Mouse (Mus musculus) MEL (cell line): ENCODE measurements around the gene Pmm1. TPM values are rescaled to one million over a fixed set of nuclear protein-coding genes. Genes with fewer than 3 reads are reported as not detected.

Experiments used
- DNase-seq: peaks from one replicate; pipeline ENCODE4 v3.0.0; 2011; ENCODE audit warnings: low read depth, low spot score
- H3K27ac ChIP-seq: 2 replicates; pipeline ENCODE4 v1.5.1; 2012; ENCODE audit warnings: low read depth, mild to moderate bottlenecking, control low read depth, low read length, moderate library complexity; ENCODE audit not compliant: control insufficient read depth
- H3K27me3 ChIP-seq, 2 experiments: fragments of 150-350 bp in 1 of 2; sonication (generic) in 1 of 2; 2 replicates each; pipeline ENCODE4 v1.6.1; 2012; ENCODE audit warnings: low read length in 2 of 2, mild to moderate bottlenecking in 2 of 2, improper control_type of control experiment in 1 of 2, moderate library complexity in 1 of 2; ENCODE audit not compliant: insufficient read depth in 2 of 2, control insufficient read depth in 1 of 2
- H3K36me3 ChIP-seq, 2 experiments: 2 replicates each; pipeline ENCODE4 v1.6.1; 2012 to 2014; ENCODE audit warnings: low read length in 2 of 2, improper control_type of control experiment in 1 of 2, inconsistent platforms in 1 of 2, mild to moderate bottlenecking in 1 of 2; ENCODE audit not compliant: insufficient read depth in 2 of 2, control insufficient read depth in 1 of 2
- H3K4me1 ChIP-seq, 2 experiments: fragments of 150-350 bp in 1 of 2; sonication (generic) in 1 of 2; 2 replicates each; pipeline ENCODE4 v1.6.1; 2012; ENCODE audit warnings: low read length in 2 of 2, improper control_type of control experiment in 1 of 2, mild to moderate bottlenecking in 1 of 2; ENCODE audit not compliant: insufficient read depth in 2 of 2, control insufficient read depth in 1 of 2
- H3K4me3 ChIP-seq, 2 experiments: fragments of 150-350 bp in 1 of 2; sonication (generic) in 1 of 2; 2 replicates each; pipeline ENCODE4 v1.5.1; 2012; ENCODE audit warnings: low read depth in 2 of 2, low read length in 2 of 2, mild to moderate bottlenecking in 2 of 2, moderate library complexity in 2 of 2, control low read depth in 1 of 2, improper control_type of control experiment in 1 of 2; ENCODE audit not compliant: control insufficient read depth in 1 of 2, insufficient read depth in 1 of 2
- H3K79me2 ChIP-seq: 2 replicates; pipeline ENCODE4 v1.6.1; 2012; ENCODE audit warnings: mild to moderate bottlenecking, low read length, moderate library complexity; ENCODE audit not compliant: control insufficient read depth, poor library complexity, insufficient read depth
- H3K9ac ChIP-seq: 2 replicates; pipeline ENCODE4 v1.6.1; 2012; ENCODE audit warnings: low read depth, mild to moderate bottlenecking, control low read depth, low read length, moderate library complexity; ENCODE audit not compliant: control insufficient read depth, poor library complexity, severe bottlenecking
- H3K9me3 ChIP-seq: fragments of 150-350 bp; sonication (generic); replicated peaks from 2 replicates; pipeline ENCODE4 v1.6.1; 2012; ENCODE audit warnings: mild to moderate bottlenecking, low read length, improper control_type of control experiment, moderate library complexity; ENCODE audit not compliant: insufficient read depth
- CTCF ChIP-seq, 3 experiments: IDR thresholded peaks in 2 of 3; conservative IDR thresholded peaks in 1 of 3; 2 replicates each; pipeline ENCODE4 v1.5.1; 2011 to 2012; ENCODE audit warnings: low read length in 3 of 3, low read depth in 2 of 3, mild to moderate bottlenecking in 2 of 3, improper control_type of control experiment in 1 of 3, inconsistent platforms in 1 of 3, mixed read lengths in 1 of 3, moderate library complexity in 1 of 3; ENCODE audit not compliant: control insufficient read depth in 1 of 3, insufficient read depth in 1 of 3, poor library complexity in 1 of 3, severe bottlenecking in 1 of 3
- E2F4 ChIP-seq: IDR thresholded peaks from 2 replicates; pipeline ENCODE4 v1.6.1; 2011; ENCODE audit warnings: low read depth, low read length, improper control_type of control experiment, borderline replicate concordance
- ELF1 ChIP-seq: IDR thresholded peaks from 2 replicates; pipeline ENCODE4 v1.6.1; 2014; ENCODE audit warnings: low read depth, mild to moderate bottlenecking, inconsistent platforms, low read length, improper control_type of control experiment, moderate library complexity
- HCFC1 ChIP-seq: IDR thresholded peaks from 2 replicates; pipeline ENCODE4 v1.6.1; 2012; ENCODE audit warnings: low read depth, mild to moderate bottlenecking, inconsistent platforms, low read length, improper control_type of control experiment, moderate library complexity
- MAFK ChIP-seq: IDR thresholded peaks from 2 replicates; pipeline ENCODE4 v1.6.1; 2011; ENCODE audit warnings: low read depth, mild to moderate bottlenecking, low read length, improper control_type of control experiment, borderline replicate concordance
- MAX ChIP-seq: IDR thresholded peaks from 2 replicates; pipeline ENCODE4 v1.6.1; 2011; ENCODE audit warnings: low read length, improper control_type of control experiment
- MAZ ChIP-seq: IDR thresholded peaks from 2 replicates; pipeline ENCODE4 v1.6.1; 2012; ENCODE audit warnings: low read depth, mild to moderate bottlenecking, inconsistent platforms, low read length, improper control_type of control experiment
- MEF2A ChIP-seq: IDR thresholded peaks from 2 replicates; pipeline ENCODE4 v1.6.1; 2014; ENCODE audit warnings: low read depth, mild to moderate bottlenecking, inconsistent platforms, low read length, improper control_type of control experiment; ENCODE audit not compliant: poor library complexity, insufficient replicate concordance, severe bottlenecking; ENCODE audit errors: extremely low read depth
- MXI1 ChIP-seq: IDR thresholded peaks from 2 replicates; pipeline ENCODE4 v1.6.1; 2011; ENCODE audit warnings: mild to moderate bottlenecking, low read depth, low read length, improper control_type of control experiment
- MYB ChIP-seq: IDR thresholded peaks from 2 replicates; pipeline ENCODE4 v1.6.1; 2011; ENCODE audit warnings: mild to moderate bottlenecking, low read depth, low read length, improper control_type of control experiment
- NELFE ChIP-seq: IDR thresholded peaks from 2 replicates; pipeline ENCODE4 v1.6.1; 2011; ENCODE audit warnings: low read depth, low read length, improper control_type of control experiment
- NRF1 ChIP-seq: IDR thresholded peaks from 2 replicates; pipeline ENCODE4 v1.6.1; 2014; ENCODE audit warnings: low read depth, mild to moderate bottlenecking, inconsistent platforms, low read length, improper control_type of control experiment, moderate library complexity; ENCODE audit not compliant: poor library complexity, insufficient read depth, severe bottlenecking
- POLR2AphosphoS2 ChIP-seq: IDR thresholded peaks from 2 replicates; pipeline ENCODE4 v1.6.1; 2011; ENCODE audit warnings: low read length, improper control_type of control experiment
- POLR2AphosphoS5 ChIP-seq: IDR thresholded peaks from 2 replicates; pipeline ENCODE4 v1.6.1; 2012; ENCODE audit warnings: low read depth, borderline replicate concordance, mild to moderate bottlenecking, inconsistent platforms, low read length, moderate library complexity, mixed read lengths
- RAD21 ChIP-seq: IDR thresholded peaks from 2 replicates; pipeline ENCODE4 v1.6.1; 2011; ENCODE audit warnings: mild to moderate bottlenecking, low read depth, low read length, improper control_type of control experiment
- SIN3A ChIP-seq: IDR thresholded peaks from 2 replicates; pipeline ENCODE4 v1.6.1; 2012; ENCODE audit warnings: low read length, improper control_type of control experiment, inconsistent platforms
- SMC3 ChIP-seq: IDR thresholded peaks from 2 replicates; pipeline ENCODE4 v1.6.1; 2011; ENCODE audit warnings: low read depth, low read length, improper control_type of control experiment
- TAL1 ChIP-seq: IDR thresholded peaks from 2 replicates; pipeline ENCODE4 v1.6.1; 2012; ENCODE audit warnings: mild to moderate bottlenecking, inconsistent platforms, low read length, moderate library complexity, mixed read lengths
- TBP ChIP-seq: IDR thresholded peaks from 2 replicates; pipeline ENCODE4 v1.8.0; 2011; ENCODE audit warnings: low read depth, low read length, improper control_type of control experiment
- TCF12 ChIP-seq: IDR thresholded peaks from 2 replicates; pipeline ENCODE4 v1.6.1; 2014; ENCODE audit warnings: low read depth, mild to moderate bottlenecking, inconsistent platforms, low read length, improper control_type of control experiment, moderate library complexity
- UBTF ChIP-seq: IDR thresholded peaks from 2 replicates; pipeline ENCODE4 v1.6.1; 2012; ENCODE audit warnings: low read depth, mild to moderate bottlenecking, inconsistent platforms, low read length, improper control_type of control experiment, moderate library complexity, borderline replicate concordance; ENCODE audit not compliant: insufficient read depth
- ZC3H11A ChIP-seq: IDR thresholded peaks from 2 replicates; pipeline ENCODE4 v1.6.1; 2012; ENCODE audit warnings: low read depth, mild to moderate bottlenecking, inconsistent platforms, low read length, improper control_type of control experiment
- ZKSCAN1 ChIP-seq: IDR thresholded peaks from 2 replicates; pipeline ENCODE4 v1.6.1; 2012; ENCODE audit warnings: low read depth, mild to moderate bottlenecking, inconsistent platforms, low read length, improper control_type of control experiment, moderate library complexity
- polyA plus RNA-seq, 2 experiments: library from polyadenylated mRNA; stranded (reverse) in 1 of 2; unstranded in 1 of 2; fragments of >175 nt in 1 of 2; fragments of >200 nt in 1 of 2; gene quantifications; 2 replicates each; pipeline versions ENCODE4 v1.2.1 to v1.2.4; 2012; ENCODE audit warnings: low replicate concordance in 2 of 2, low read depth in 1 of 2; ENCODE audit not compliant: insufficient read length in 2 of 2, insufficient read depth in 1 of 2, missing spikeins in 1 of 2
- total RNA-seq: library from RNA; depleted of rRNA; stranded (reverse); fragments of 300-350 nt; gene quantifications from 2 replicates; pipeline ENCODE4 v1.2.3, GENCODE M21; 2012

The Pmm1 gene
- total and polyA plus RNA-seq, 3 experiments: 72.7 to 111 TPM; not detected in 1

DNA sequence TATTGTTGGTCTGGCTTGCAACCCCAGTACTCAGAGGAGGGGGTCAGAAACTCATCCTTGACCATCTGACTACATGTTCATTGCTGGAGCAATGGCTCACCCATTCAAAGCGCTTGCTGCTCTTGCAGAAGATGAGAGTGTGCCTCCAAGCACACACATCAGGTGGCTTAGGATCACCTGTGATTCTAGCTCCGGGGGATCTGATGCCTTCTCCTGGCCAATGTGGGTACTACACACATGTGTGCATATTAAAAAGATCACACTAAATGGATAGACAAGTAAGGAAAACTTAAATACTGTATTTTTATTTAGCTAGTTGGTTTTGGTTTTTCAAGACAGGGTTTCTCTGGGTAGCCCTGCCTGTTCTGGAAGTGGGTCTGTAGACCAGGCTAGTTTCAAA is 19.7 kb downstream of the Pmm1 start:
- TF ChIP-seq TBP (no peak), CTCF (IDR thresholded peaks at IDR 0.05 in 2 of 3, conservative IDR thresholded peaks at IDR 0.05 in 1 of 3; ENCODE audit: control insufficient read depth in 1 of 3, insufficient read depth in 1 of 3, low read depth in 2 of 3, low read length in 3 of 3, poor library complexity in 1 of 3, severe bottlenecking in 1 of 3) (peak; percentile 12 to 40 (median 35); a peak in 4 of 6 replicates), MXI1 (no peak), UBTF (no peak), TCF12 (no peak), SMC3 (peak; percentile 32; the same call in 1 of the 2 replicates), NRF1 (no peak), RAD21 (no peak), SIN3A (no peak)
- TF ChIP-seq, all 39 proteins: peak for 2
- H3K9ac ChIP-seq: no peak overlapping the region
- peaks cover 0 to 3% of the 10 kb centered on the region in 2 experiments; a peak in 1 of 4 replicates for H3K4me1 ChIP-seq
- H3K79me2 ChIP-seq: no peaks in the 10 kb centered on the region
- DNase-seq: no peak
- no peaks in the 10 kb centered on the region for H3K36me3 ChIP-seq
- no peak overlapping the region for H3K27ac ChIP-seq
- H3K9me3 ChIP-seq: no peaks in the 10 kb centered on the region
- H3K27me3 ChIP-seq: peaks cover 0 to 1% of the 10 kb centered on the region in 2 experiments; a peak in 1 of 4 replicates
- H3K4me3 ChIP-seq: no peak overlapping the region

DNA sequence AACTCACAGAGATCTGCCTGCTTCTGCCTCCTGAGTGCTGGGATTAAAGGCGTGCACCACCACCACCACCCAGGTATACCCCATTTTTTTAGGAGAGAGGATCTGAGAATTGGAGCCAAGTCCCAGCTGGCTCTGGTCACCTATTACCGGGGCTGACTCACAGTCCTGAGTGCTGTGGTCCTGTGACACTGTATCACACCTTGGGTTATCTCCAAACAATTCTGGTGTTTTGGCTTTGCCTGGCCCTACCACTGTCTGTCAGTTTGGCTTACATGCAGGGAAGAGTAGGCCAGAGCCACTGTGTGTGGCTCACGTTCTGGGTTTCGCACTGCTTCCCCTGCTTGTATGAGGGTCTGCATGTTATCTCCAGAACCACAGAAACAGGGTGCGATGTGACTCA is 20.5 kb downstream of the Pmm1 start:
- Histone ChIP-seq H3K9me3 (no peaks in the 10 kb centered on the region), H3K4me1 (peaks cover 0 to 3% of the 10 kb centered on the region in 2 experiments; a peak in 1 of 4 replicates), H3K79me2 (no peaks in the 10 kb centered on the region), H3K27ac (no peak overlapping the region), H3K36me3 (no peaks in the 10 kb centered on the region), H3K9ac (no peak overlapping the region), H3K27me3 (no peaks in the 10 kb centered on the region), H3K4me3 (no peak overlapping the region)
- TF ChIP-seq ZKSCAN1: no peak
- TF ChIP-seq MYB: no peak
- no peak for TF ChIP-seq MAX
- no peak for TF ChIP-seq POLR2AphosphoS5
- TF ChIP-seq MAFK: no peak
- TF ChIP-seq TBP: no peak
- no peak for TF ChIP-seq NELFE
- no peak for DNase-seq

- Histone ChIP-seq H3K27me3 (no peaks in the 10 kb centered on the region), H3K36me3 (no peaks in the 10 kb centered on the region), H3K79me2 (no peaks in the 10 kb centered on the region), H3K9me3 (no peaks in the 10 kb centered on the region), H3K4me1 (peaks cover 0 to 3% of the 10 kb centered on the region in 2 experiments; a peak in 1 of 4 replicates), H3K27ac (no peak overlapping the region), H3K4me3 (no peak overlapping the region), H3K9ac (no peak overlapping the region)
- no peak for DNase-seq
- TF ChIP-seq ZC3H11A (no peak), HCFC1 (no peak), SMC3 (no peak), MEF2A (no peak), MYB (no peak), E2F4 (no peak), ELF1 (no peak), POLR2AphosphoS2 (no peak), POLR2AphosphoS5 (no peak), TAL1 (no peak), MAZ (no peak)
These were observed 21.0 kb downstream of the Pmm1 start for GRCm38 (mm10) chr15:81939774-81940173.
